Mouse (Mus musculus): ENCODE data around the gene Dpy30. TPM values are rescaled to one million over a fixed set of nuclear protein-coding genes. Genes with fewer than 3 reads are reported as not detected.

Dpy30 gene
- polyA plus RNA-seq (2014; fragmentation: Illumina TruSeq; extraction: RNeasy Lipid Tissue Mini Kit (QIAGEN cat#74804)), result 172 TPM

GRCm38 (mm10) chr17:74323844-74324243, at the start of gene Dpy30:
TSS of gene Dpy30 (minus strand) at chr17:74323944.

DNA sequence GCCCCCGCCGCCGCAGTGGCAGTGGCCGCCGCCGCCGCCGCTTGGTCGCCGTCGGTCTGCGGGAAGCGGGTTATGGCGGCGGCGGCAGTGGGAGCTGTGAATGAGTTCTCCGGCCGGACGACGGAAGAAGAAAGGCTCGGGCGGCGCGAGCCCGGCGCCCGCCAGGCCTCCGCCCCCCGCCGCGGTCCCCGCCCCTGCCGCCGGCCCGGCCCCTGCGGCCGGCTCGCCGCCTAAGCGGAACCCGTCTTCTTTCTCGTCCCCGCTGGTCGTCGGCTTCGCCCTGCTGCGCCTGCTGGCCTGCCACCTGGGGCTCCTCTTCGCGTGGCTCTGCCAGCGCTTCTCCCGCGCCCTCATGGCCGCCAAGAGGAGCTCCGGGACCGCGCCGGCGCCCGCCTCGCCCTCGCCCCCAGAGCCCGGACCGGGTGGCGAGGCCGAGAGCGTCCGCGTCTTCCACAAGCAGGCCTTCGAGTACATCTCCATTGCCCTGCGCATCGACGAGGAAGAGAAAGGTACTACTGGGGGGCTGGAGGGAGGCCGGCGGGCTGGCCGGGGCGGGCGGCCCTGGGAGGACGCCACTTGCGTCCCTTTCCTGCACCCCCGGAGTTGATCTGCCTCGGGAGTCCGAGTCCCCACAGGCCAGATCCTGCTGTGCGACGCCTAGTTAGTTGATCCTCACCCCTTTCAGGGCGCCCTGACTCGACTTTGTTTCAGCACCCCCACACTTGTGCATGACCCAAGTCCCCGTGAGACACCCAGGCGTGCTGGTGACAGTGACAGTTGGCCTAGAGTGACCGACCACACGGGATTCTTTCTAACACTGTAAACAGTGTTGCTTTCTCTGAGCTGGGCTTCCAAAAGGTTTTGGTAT, 15.4 kb upstream of the Dpy30 start, which contains the start of gene Spast:
TSS of gene Spast (plus strand) at position 51 of the 868 bp plus-strand sequence.

GRCm38 (mm10) chr17:74295026-74295970, 28.4 kb downstream of the Dpy30 start, which contains the start of gene Memo1:
TSS of gene Memo1 (minus strand) at chr17:74295521.

Other genes starting within 250 kb of the Dpy30 start
- 143 TPM for gene Memo1, start 28.4 kb downstream of the Dpy30 start, polyA plus RNA-seq (2014; fragmentation: Illumina TruSeq; extraction: RNeasy Lipid Tissue Mini Kit (QIAGEN cat#74804))
- 105 TPM for gene Spast, start 15.0 kb upstream of the Dpy30 start, polyA plus RNA-seq (2014; fragmentation: Illumina TruSeq; extraction: RNeasy Lipid Tissue Mini Kit (QIAGEN cat#74804))
- 25.1 TPM for gene Slc30a6, start 71.7 kb upstream of the Dpy30 start, polyA plus RNA-seq (2014; fragmentation: Illumina TruSeq; extraction: RNeasy Lipid Tissue Mini Kit (QIAGEN cat#74804))
- gene Nlrc4, start 135.2 kb upstream of the Dpy30 start, polyA plus RNA-seq (2014; fragmentation: Illumina TruSeq; extraction: RNeasy Lipid Tissue Mini Kit (QIAGEN cat#74804)), result 0.83 TPM
- gene Yipf4, start 165.5 kb upstream of the Dpy30 start, polyA plus RNA-seq (2014; fragmentation: Illumina TruSeq; extraction: RNeasy Lipid Tissue Mini Kit (QIAGEN cat#74804)), result 351 TPM
- gene Birc6, start 204.4 kb upstream of the Dpy30 start, polyA plus RNA-seq (2014; fragmentation: Illumina TruSeq; extraction: RNeasy Lipid Tissue Mini Kit (QIAGEN cat#74804)), result 222 TPM

All from ovary, adult 10 weeks (tissue).